Mouse (Mus musculus): ENCODE measurements around the gene Slc37a3.

- TF ChIP-seq EP300 (optimal IDR thresholded peaks at IDR 0.05), result no peak
- TF ChIP-seq CTCF (IDR thresholded peaks at IDR 0.05; ENCODE audit: low read depth), result no peak
These were observed 18.4 kb upstream of the Slc37a3 start for GRCm38 (mm10) chr6:39395916-39396315.
